Mouse (Mus musculus): ENCODE results near the gene Pla2g1b.
A peak's percentile ranks its signal among the peaks of the same experiment; 100 is the strongest.
"Not testable (repeated sequence)": the region's sequence is repeated elsewhere in the genome, so short reads cannot be mapped to it uniquely, and the experiment has no call there.

The Pla2g1b gene

DNA sequence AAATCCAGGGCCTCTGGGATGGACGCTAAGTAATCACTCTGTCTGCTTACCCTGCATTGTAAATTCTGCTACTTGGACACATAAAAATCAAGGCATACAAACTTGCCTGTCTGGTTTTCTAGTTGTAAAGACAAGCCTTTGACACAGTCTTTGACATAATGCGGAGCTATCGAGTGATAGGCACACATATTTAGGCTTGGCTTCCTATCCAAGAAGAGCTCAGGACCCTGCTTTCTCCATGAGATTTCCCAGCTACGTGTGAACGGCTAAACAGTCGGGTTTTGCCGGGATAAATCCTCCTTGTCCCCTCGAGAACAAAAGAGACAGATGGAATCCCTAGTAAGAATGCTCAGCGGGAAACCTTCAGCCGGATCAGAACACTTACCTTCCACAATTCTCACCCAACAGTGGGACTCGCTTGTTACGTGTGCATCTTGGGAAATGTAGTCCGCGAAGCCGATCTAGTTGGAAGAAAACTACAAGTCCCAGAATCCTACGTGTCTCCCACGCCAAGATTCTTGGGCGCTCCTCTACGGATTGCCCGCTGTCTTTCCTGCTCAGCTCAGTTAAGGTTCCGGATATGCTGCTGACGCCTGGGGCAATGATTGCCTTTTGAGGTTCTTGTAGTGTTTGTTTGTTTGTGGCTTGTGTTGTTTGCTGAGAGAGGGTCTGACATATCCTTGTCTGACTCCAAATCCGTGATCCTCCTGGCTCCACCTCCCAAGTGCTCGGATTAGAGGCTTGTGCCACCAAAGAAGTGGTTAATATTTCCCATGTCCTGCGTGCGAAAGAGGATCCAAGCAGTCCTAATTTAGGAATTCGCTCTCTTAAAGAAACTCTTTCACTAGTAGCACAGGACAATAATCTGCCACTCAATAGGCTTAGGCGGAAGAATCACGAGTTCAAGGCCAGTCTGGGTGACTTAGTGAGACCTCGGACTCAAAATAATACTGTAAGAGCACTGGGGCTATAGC is 18.2 kb downstream of the Pla2g1b start, which contains the start of gene Sirt4:
Gene Sirt4, minus strand, starts transcription at position 779 of the 974 bp plus-strand sequence.
- DNase-seq (ENCODE audit: low spot score) = peak; percentile 93

DNA sequence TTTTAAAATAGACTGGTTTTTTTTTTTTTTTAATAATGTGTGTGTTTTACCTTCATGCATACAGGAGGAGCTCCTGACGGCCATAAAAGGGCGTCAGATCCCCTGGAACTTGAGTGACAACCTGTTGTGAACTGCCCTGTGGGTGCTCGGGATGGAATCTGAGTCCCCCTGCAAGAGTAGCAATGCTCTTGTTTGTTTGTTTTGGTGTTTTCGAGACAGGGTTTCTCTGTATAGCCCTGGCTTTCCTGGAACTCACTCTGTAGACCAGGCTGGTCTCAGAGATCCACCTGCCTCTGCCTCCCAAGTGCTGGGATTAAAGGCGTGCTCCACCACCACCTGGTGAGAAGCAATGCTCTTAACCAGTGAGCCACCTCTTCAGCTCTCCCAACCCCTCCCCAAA is 18.9 kb downstream of the Pla2g1b start:
- no peak for DNase-seq (ENCODE audit: low spot score)

DNA sequence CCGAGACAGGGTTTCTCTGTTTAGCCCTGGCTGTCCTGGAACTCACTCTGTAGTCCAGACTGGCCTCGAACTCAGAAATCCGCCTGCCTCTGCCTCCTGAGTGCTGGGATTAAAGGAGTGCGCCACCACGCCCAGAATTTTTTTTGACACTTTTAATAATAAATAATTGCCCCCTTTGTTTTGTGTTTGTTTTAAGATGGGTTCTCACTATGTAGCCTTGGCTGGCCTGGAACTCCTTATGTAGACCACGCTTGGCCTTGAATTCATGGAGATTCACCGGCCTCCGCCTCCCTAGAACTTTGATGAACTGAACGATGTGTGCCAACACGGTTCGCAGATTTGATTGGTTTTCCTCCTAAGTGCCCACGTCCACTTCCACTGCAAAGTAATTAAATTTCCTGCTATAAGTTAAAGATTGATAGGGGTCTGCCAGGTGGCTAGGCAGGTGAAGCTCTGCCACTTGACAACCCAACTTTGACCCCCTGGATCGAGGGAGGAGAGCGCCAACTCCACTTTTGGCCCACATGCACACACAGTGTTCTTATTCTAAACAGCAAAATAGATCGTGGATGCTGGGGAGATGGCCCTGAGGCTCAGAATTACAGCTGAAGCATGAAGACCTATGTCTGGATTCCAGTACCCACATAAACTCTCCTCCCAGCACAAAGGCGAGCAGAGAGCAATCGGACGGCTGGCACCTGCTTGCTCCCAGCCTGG is 19.6 kb downstream of the Pla2g1b start:
- no peak for DNase-seq (ENCODE audit: low spot score)

DNA sequence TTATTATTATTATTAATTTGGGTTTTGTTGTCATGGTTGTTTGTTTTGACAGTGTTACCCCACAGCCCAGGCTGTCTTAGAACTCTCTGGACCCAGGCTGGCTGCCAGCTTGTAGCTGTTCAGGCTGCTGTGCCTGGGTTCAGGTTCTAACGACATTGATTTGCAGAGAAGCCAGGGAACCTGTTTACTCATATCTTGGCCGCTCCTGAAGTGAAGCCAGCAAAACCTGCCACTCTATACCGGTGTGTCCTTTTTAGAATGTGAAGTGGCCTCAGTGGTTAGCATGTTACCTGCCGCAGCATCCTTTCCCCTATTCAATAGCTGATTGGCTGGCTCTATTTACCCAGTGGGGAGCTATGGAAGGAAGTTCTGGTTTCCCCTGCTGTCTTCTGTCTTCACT is 20.7 kb downstream of the Pla2g1b start:
- no peak for DNase-seq (ENCODE audit: low spot score)

DNA sequence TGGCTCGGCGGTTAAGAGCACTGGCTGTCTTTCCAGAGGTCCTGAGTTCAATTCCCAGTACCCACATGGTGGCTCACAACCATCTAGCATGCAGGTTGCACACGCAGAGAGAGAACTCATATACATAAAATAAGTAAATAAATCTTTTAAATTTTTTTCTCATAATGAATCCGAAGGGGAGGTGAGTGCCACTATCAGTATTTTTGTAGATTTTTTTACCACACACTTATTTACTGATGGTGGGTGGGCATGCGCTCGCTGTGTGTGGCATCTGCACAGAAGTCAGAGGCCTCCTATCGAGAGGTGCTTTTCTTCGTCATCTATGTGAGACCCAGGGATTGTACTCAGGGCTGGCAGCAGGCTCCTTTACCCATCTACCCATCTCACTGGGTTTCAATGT is 21.3 kb downstream of the Pla2g1b start:
- DNase-seq (ENCODE audit: low spot score) = no peak

DNA sequence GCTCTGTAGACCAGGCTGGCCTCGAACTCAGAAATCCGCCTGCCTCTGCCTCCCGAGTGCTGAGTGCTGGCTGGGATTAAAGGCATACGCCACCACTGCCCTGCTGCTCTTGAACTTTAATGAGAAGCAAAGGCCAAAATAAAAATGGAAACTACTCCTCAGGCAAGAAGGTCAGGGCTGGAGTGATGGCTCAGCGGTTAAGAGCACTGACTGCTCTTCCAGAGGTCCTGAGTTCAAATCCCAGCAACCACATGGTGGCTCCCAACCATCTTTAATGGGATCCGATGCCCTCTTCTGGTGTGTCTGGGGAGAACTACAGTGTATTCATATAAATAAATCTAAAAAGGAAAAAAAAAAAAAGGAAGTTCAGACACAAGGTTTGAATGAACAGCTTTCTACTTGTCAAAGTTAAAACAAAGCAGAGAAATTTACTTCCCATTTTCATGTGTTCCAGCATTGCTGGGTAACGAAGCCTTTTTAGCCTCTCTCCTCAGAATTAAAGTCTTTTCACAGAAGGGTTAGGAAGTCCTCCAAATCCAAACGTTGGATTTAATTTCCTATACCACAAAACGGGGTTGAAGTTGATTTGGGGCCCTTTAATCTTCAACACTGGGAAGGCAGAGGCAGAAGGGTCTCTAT is 22.0 kb downstream of the Pla2g1b start:
- DNase-seq (ENCODE audit: low spot score) = no peak

DNA sequence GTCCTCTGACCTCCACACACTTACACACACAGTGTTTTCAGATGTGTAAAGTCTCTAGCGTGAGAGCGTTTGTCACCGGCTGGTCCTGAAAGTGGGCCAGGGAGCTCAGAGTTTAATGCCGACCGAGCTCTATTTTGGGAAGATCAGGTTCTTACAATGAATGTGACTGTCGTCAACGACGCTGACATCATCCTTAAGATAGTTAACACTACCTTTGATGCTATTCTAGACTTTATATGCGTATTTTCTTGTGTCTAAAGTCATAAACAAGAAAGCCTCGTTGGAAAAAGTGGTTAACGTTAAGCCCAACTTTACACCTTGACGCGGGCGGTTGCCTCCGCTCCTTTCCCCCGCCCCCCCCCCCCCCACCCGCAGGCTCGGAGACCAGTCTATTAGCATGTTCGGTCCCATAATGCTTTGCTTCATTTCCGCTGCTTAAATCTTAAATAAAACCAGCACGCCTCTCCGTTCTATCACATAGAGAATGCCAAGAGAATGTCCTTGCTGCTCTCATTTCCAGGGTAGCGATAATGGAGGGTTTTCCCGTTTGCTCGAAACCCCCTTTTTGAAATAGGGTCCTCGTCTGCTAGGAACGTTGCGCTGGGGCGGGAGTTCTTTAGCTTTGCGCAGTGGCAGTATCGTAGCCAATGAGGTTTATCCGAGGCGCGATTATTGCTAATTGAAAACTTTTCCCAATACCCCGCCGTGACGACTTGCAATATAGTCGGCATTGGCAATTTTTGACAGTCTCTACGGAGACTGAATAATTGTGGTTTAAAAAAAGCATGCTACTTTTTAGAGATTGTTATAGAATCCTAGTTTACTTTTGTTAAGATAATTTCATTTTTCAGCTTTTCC is 23.0 kb downstream of the Pla2g1b start:
- DNase-seq (ENCODE audit: low spot score) = peak; percentile 79

DNA sequence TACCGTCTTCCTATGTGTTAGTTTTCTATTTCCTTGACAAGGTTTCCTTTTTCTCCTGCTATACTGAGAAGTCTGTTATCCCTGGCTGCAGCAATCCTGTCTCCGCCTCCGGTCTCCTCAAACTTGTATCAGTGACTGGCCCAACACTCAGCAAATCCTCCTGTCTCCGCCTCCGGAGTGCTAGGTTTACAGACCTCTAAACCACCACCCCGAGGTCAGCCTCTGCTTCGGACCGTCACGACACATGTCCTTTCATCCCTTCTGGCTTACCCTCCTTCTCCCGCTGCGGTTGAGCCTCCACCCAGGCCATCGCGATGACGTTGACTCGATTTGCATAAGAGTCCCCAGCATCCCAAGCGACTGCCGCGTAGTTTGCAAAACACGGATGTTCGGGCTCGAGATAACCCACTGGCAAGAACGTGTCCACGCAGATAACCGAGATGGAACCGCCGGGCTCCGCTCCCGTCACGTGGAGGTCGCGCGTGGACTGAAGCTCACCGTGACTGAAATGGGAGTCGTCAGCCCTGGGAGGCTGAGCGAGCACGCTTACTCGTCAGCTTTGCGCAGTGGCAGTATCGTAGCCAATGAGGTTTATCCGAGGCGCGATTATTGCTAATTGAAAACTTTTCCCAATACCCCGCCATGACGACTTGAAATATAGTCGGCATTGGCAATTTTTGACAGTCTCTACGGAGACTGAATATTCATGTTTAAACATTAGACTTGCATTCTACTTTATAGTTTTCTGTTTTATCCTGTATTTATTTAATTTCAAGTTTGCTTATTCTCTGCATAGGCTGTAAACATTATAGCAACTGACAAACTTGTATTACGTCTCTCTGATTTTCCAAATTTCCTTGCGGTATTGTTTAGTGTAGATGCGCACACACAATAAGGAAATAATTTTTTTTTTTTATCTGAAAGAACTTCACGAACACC is 23.9 kb downstream of the Pla2g1b start:
- peak; percentile 93 for DNase-seq (ENCODE audit: low spot score)

DNA sequence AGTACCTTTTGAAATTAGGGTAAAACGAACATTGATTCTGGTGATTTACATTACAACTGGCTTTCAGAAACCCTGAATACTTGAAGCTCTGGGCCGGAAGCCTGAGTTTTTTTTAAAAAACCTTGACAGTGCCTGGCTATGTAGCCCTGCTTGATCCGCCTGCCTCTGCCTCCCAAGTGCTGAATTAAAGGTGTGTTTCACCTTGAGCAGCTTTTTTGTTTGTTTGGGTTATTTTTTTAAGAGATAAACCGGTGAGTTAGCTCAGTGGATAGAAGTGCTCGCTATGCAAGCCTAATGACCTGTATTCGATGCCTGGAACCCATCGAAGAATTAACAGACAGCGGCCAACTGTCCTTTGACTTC is 24.6 kb downstream of the Pla2g1b start:
- DNase-seq (ENCODE audit: low spot score) = no peak

DNA sequence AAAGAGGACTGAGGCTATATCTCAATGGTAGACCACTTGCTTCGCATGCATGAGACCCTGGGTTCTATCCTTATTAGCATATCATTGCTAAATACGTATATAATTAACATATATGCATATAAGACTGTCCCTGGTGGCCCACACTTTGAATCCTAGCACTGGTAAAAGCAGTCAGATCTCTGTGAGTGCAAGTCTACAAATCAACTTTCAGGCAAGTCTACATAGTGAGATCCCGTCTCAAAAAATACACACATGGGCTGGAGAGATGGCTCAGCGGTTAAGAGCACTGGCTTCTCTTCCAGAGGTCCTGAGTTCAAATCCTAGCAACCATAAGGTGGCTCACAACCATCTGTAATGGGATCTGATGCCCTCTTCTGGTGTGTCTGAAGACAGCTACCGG is 25.0 kb downstream of the Pla2g1b start:
- DNase-seq (ENCODE audit: low spot score) = no peak

DNA sequence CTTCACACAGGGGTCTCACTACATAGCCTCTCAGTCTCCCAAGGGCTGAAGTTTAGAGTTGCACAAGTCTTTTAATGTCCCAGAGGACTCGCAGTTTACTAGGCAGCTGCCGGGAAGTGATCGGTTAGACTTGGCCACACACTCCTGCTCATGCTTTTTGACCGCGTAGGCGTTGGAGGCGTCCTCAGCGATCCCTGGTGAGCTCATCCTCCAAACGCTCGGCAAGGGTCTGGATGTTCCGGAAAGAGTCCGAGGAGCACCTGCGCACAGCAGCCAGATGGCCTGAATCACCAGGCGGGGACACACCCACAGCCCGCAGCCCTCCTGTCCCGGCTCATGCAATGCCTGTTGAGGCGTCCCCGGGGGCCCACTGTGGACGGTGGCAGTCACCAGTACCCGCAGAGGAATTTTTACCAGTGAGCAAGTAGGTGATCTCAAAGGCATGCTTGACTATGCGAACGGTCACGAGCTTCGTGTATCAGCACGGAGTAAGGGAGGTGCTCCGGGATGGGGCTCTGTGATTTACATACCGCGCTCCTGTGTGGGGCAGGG is 25.8 kb downstream of the Pla2g1b start:
- no peak for DNase-seq (ENCODE audit: low spot score)

DNA sequence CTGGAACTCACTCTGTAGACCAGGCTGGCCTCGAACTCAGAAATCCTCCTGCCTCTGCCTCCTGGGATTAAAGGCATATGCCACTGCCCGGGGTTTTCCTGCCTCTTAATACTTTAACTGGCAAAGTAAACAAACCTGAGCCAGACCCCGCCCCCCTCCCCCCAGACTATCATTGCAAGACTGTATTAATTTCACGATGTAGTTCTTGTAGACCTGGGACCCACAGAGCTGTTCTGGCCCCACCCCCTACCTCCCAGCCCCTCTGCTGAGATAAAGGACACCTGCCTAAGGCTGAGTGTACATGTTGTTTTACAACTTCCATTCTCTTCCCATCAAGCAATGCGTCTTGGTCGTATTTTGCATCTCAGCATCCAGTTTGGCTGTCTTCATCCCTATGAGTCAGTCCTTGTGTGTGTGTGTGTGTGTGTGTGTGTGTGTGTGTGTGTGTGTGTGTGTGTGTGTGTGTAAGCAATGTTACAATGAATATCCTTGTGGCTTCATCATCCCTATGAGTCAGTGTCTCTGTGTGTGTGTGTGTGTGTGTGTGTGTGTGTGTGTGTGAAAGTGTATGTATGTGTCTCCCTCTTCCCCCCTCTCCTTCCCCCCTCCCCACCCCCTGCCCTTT is 26.8 kb downstream of the Pla2g1b start:
- no peak for DNase-seq (ENCODE audit: low spot score)

DNA sequence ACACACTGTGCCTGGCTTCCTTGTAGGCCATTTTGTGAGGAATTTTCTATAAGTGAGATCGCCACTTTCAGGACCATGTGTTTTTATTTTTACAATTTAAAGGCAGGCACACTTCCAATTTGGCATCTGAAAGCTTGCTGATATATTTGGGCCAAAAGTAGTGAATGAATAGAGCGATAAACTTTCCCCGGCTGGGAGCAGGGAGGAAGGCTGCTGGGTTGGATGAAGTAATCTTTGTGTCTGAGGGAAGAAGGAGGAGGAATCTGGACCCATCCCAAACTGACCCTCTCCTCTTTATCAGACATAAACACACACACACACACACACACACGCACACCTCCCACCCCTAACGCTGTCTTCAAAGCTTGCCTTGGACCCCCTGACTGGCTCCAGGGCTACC is 27.4 kb downstream of the Pla2g1b start:
- DNase-seq (ENCODE audit: low spot score) = no peak

DNA sequence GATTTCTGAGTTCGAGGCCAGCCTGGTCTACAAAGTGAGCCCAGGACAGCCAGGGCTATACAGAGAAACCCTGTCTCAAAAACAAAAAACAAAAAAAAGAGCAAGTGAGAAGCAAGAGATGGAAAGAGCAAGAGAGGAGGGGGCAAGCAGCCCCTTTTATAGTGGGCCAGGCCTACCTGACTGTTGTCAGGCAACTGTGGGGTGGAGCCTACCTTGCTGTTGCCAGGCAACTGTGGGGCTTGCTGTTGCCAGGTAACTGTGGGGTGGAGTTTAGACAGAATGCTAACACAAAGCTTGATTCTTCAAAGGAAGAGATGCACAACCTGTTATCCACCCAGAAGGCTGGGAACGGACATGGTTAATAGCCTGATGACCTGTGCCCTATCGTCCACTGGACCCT is 29.6 kb downstream of the Pla2g1b start:
- DNase-seq (ENCODE audit: low spot score) = not testable (repeated sequence)

DNA sequence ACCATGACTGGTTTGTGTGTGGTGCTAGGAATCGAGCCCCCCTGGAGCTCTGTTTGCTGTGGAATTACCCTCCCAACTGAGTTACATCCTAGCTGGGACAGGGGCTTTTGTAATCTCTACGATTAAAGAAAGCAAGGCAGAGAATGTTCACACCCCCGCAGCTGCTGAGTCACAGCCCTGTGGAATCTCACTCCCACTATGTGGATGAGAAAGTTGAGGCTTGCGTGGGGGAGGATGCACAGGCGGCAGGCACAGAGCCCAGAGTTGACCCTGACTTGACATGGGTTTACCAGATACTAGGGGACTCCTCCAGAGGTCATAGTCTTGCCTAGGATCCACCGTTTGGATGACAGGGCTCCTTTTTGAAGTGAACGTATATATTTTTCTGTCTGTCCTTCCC is 31.0 kb downstream of the Pla2g1b start:
- no peak for DNase-seq (ENCODE audit: low spot score)

DNA sequence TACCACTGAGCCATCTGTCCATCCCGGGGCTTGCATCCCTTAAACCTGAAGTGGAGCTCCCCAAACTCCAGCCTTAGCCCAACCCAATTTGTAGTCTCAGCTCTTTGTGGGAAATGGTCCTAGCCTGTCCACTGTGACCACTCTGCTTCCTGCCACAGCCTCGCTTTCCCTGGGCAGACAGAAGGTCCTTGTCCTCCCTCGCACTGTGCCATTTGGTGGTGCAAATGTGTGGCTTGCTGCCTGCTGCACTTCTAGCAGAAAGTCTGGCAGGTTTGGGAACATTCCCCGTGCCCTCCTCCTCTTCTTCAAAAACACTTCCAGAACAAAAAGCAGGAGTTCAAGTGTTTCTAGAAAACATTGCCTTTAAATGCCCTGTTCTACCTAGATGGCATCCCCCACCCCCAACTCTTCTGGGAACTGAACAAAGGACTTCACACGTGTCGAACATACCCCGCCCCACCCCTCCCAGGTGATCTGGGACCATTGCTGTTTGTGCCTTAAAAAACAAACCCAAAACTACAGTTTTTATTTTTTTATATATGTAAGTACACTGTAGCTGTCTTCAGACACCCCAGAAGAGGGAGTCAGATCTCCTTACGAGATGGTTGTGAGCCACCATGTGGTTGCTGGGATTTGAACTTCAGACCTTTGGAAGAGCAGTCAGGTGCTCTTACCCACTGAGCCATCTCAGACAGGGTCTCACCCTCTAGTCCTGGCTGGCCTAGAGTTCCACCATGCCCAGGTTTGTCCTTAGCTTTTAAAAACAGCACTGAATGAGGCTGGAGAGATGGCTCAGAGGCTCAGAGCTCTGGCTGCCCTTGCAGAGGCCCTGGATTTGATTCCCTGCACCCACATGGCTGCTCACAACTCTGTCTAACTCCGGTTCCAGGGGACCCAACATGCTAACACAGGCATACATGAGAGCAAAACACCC is 32.5 kb downstream of the Pla2g1b start:
- no peak for DNase-seq (ENCODE audit: low spot score)

DNA sequence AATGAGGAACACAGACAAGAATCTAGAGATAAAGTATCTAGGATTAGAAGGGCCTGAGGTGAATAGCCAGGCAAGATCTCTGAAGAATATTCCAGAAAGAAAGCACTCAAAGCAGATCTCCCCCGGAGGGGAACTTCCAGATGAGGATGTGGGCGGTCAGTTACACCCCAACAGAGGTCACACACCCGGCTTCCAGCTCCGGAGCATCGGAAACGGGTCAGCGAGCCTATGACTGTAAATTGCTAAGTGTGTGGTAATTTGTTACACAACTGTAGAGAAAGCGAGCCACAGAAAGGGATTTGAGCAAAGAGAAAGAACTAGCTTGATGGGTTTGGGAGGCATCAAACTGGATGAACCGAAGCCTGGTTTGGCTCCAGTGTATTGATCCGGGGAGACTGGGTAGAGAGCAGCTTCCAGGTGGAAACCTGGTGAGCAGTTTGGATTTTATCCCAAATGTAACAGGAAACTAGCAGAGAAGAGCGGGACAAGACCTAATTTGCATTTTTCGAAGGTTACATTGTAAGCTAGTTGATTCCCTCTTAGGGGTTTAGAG is 34.4 kb downstream of the Pla2g1b start:
- DNase-seq (ENCODE audit: low spot score) = no peak

DNA sequence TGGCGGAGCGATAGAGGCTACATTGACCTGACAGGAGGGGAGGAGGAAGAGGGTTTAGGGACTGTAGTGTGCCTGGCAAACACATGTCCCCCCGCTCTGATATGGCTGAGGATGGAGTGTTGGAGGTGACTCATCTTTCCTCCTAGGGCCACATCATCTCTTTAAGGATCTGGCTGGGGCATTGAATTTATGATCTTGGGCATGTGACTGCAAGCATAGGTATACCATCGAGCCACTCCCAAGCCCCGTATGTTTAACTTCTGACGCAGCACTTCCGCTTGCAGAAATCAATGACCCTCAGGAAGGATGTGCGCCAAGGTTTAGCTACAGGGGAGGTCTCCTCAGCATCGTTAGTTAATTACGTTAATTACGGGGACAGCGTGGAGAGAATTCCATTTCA is 37.0 kb downstream of the Pla2g1b start:
- DNase-seq (ENCODE audit: low spot score) = no peak
